Mouse (Mus musculus): ENCODE data around the gene Gm572. TPM values are rescaled to one million over a fixed set of nuclear protein-coding genes. Genes with fewer than 3 reads are reported as not detected.

Gm572 gene
- polyA plus RNA-seq, 1 experiment, result 0.13 TPM

- Histone ChIP-seq H3K4me1 (ENCODE audit: control insufficient read depth, insufficient read depth, low read length) (peaks cover 11% of the 10 kb centered on the region; the same call in 1 of the 2 replicates), H3K4me3 (replicated peaks; ENCODE audit: extremely low read depth, low read depth, low read length) (no peak overlapping the region)
- TF ChIP-seq CTCF (IDR thresholded peaks at IDR 0.05; ENCODE audit: insufficient read depth, low read length), result no peak
- no peak for TF ChIP-seq POLR2A (IDR thresholded peaks at IDR 0.05; ENCODE audit: borderline replicate concordance, extremely low read depth, low read depth, low read length)
- 67% methylated on average over 4 of the region's 4 CpGs for WGBS
- no peak for DNase-seq
Measured at GRCm38 (mm10) chr4:148623609-148624008, 19.5 kb upstream of the Gm572 start.

GRCm38 (mm10) chr4:148625010-148625409 is 18.1 kb upstream of the Gm572 start:
- H3K4me3 ChIP-seq (replicated peaks; ENCODE audit: extremely low read depth, low read depth, low read length), result peak overlapping the region; percentile 24
- TF ChIP-seq CTCF (IDR thresholded peaks at IDR 0.05; ENCODE audit: insufficient read depth, low read length), result no peak
- no peak for DNase-seq
- H3K4me1 ChIP-seq (ENCODE audit: control insufficient read depth, insufficient read depth, low read length), result peaks cover 11% of the 10 kb centered on the region; the same call in 1 of the 2 replicates
- 65% methylated on average over 10 of the region's 10 CpGs for WGBS

GRCm38 (mm10) chr4:148625756-148626622 is 17.1 kb upstream of the Gm572 start:
- DNase-seq, result no peak
- H3K4me3 ChIP-seq (replicated peaks; ENCODE audit: extremely low read depth, low read depth, low read length), result peak overlapping the region; percentile 98
- WGBS, result under 1% methylated on average over 57 of the region's 57 CpGs
- peaks cover 11% of the 10 kb centered on the region; the same call in 1 of the 2 replicates for H3K4me1 ChIP-seq (ENCODE audit: control insufficient read depth, insufficient read depth, low read length)
- TF ChIP-seq POLR2A (IDR thresholded peaks at IDR 0.05; ENCODE audit: borderline replicate concordance, extremely low read depth, low read depth, low read length) (no peak), CTCF (IDR thresholded peaks at IDR 0.05; ENCODE audit: insufficient read depth, low read length) (no peak)

GRCm38 (mm10) chr4:148626623-148627185 is 16.4 kb upstream of the Gm572 start, which contains the start of gene Tardbp:
TSS of gene Tardbp (minus strand) at chr4:148627019.
- WGBS, result under 1% methylated on average over 51 of the region's 51 CpGs

GRCm38 (mm10) chr4:148627246-148627645 is 15.9 kb upstream of the Gm572 start:
- TF ChIP-seq CTCF (IDR thresholded peaks at IDR 0.05; ENCODE audit: insufficient read depth, low read length) (no peak), POLR2A (IDR thresholded peaks at IDR 0.05; ENCODE audit: borderline replicate concordance, extremely low read depth, low read depth, low read length) (no peak)
- WGBS, result 62% methylated on average over 3 of the region's 3 CpGs
- H3K4me1 ChIP-seq (ENCODE audit: control insufficient read depth, insufficient read depth, low read length), result peaks cover 9% of the 10 kb centered on the region; the same call in 1 of the 2 replicates
- no peak overlapping the region for H3K4me3 ChIP-seq (replicated peaks; ENCODE audit: extremely low read depth, low read depth, low read length)
- no peak for DNase-seq

More at GRCm38 (mm10) chr4:148626623-148627185, 16.4 kb upstream of the Gm572 start, which contains the start of gene Tardbp:
- Histone ChIP-seq H3K4me1 (ENCODE audit: control insufficient read depth, insufficient read depth, low read length) (peaks cover 9% of the 10 kb centered on the region; the same call in 1 of the 2 replicates), H3K4me3 (replicated peaks; ENCODE audit: extremely low read depth, low read depth, low read length) (peak within 1 kb of the TSS; percentile 98)
- peak; percentile 92 for DNase-seq
- no peak for TF ChIP-seq CTCF (IDR thresholded peaks at IDR 0.05; ENCODE audit: insufficient read depth, low read length)
- peak; percentile 98 for TF ChIP-seq POLR2A (IDR thresholded peaks at IDR 0.05; ENCODE audit: borderline replicate concordance, extremely low read depth, low read depth, low read length)

DNA sequence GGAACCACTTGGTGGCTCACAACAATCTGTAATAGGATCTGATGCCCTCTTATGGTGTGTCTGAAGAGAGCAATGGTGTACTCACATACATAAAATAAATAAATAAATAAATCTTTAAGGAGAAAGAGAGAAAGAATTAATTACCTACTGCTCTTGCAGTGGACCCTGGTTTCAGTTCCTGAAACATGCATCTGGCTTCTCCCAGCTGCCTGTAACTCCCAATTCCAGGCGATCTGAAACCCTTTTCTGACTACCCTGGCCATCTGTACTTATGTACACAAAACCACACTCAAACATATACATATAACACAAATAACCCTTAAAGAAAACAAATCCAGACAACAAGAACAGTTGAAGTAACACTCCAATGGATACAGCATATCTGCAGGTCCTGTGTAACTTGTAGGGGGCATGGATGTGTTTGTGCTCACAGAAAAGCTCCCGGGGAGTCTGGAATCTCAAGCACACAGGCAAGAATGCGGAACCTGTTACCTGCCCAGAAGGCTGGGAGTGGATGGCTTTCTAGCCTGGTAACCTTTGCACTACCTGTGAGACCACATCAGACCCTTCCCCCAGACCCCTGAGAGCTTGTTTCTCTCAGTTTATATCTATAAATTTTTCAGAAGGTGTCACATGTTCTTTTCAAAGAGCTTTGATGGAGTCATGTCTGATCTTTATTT is 11.0 kb upstream of the Gm572 start:
- Histone ChIP-seq H3K4me3 (replicated peaks; ENCODE audit: extremely low read depth, low read depth, low read length) (no peak overlapping the region), H3K4me1 (ENCODE audit: control insufficient read depth, insufficient read depth, low read length) (no peaks in the 10 kb centered on the region; the same call in 1 of the 2 replicates)
- TF ChIP-seq CTCF (IDR thresholded peaks at IDR 0.05; ENCODE audit: insufficient read depth, low read length) (no peak), POLR2A (IDR thresholded peaks at IDR 0.05; ENCODE audit: borderline replicate concordance, extremely low read depth, low read depth, low read length) (no peak)
- peak; percentile 44 for DNase-seq
- WGBS, result 47% methylated on average over 3 of the region's 3 CpGs

- Histone ChIP-seq H3K4me3 (replicated peaks; ENCODE audit: extremely low read depth, low read depth, low read length) (no peak overlapping the region), H3K4me1 (ENCODE audit: control insufficient read depth, insufficient read depth, low read length) (no peaks in the 10 kb centered on the region)
- no peak for DNase-seq
- TF ChIP-seq CTCF (IDR thresholded peaks at IDR 0.05; ENCODE audit: insufficient read depth, low read length), result no peak
- no peak for TF ChIP-seq POLR2A (IDR thresholded peaks at IDR 0.05; ENCODE audit: borderline replicate concordance, extremely low read depth, low read depth, low read length)
- WGBS, result 62% methylated on average over 2 of the region's 2 CpGs
Measured at GRCm38 (mm10) chr4:148633395-148634061, 9.6 kb upstream of the Gm572 start.

GRCm38 (mm10) chr4:148635309-148635708 is 7.8 kb upstream of the Gm572 start:
- Histone ChIP-seq H3K4me3 (replicated peaks; ENCODE audit: extremely low read depth, low read depth, low read length) (no peak overlapping the region), H3K4me1 (ENCODE audit: control insufficient read depth, insufficient read depth, low read length) (no peaks in the 10 kb centered on the region)
- no peak for TF ChIP-seq CTCF (IDR thresholded peaks at IDR 0.05; ENCODE audit: insufficient read depth, low read length)
- no peak for TF ChIP-seq POLR2A (IDR thresholded peaks at IDR 0.05; ENCODE audit: borderline replicate concordance, extremely low read depth, low read depth, low read length)
- no peak for DNase-seq
- WGBS, result 72% methylated on average over 2 of the region's 2 CpGs

GRCm38 (mm10) chr4:148638302-148638701 is 4.8 kb upstream of the Gm572 start:
- Histone ChIP-seq H3K4me3 (replicated peaks; ENCODE audit: extremely low read depth, low read depth, low read length) (no peak overlapping the region), H3K4me1 (ENCODE audit: control insufficient read depth, insufficient read depth, low read length) (no peaks in the 10 kb centered on the region)
- no peak for DNase-seq
- 45% methylated on average over 9 of the region's 9 CpGs for WGBS
- TF ChIP-seq POLR2A (IDR thresholded peaks at IDR 0.05; ENCODE audit: borderline replicate concordance, extremely low read depth, low read depth, low read length), result no peak
- no peak for TF ChIP-seq CTCF (IDR thresholded peaks at IDR 0.05; ENCODE audit: insufficient read depth, low read length)
